Mouse (Mus musculus) inflammation-experienced regulatory T-cells, adult 6 months (primary cell): ENCODE data around the gene Usp33. TPM values are rescaled to one million over a fixed set of nuclear protein-coding genes. Genes with fewer than 3 reads are reported as not detected.
A peak's percentile ranks its signal among the peaks of the same experiment; 100 is the strongest.

Source experiments
- ATAC-seq: one replicate; pipeline ENCODE4 v1.8.0; 2017
- polyA plus RNA-seq, 3 experiments: library from polyadenylated mRNA; unstranded; fragments of 100-300 nt; shearing (Covaris generic); gene quantifications; one replicate each; pipeline ENCODE4 v1.2.1; 2017

Gene Usp33
- polyA plus RNA-seq, 3 experiments from 2014 or later: 23.3 to 32.1 (median 30.3) TPM

DNA sequence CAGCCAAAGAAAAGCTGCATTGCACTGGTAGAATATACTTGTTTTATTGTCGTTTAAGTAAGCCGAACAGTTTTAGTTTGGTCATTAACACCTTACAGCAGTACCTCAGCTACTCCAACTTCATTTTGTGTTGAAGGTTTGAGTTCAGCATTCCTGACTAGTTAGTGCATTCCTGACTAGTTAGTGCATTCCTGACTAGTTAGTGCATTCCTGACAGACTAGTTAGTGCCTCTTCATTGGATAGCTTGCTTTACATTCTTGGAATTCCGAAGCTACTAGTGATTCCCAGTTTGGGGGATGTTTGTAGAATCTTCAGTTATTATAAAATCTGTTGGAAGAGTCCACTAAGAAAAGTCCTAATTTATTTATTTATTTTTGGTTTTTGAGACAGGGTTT lies 56.4 kb downstream of the Usp33 start:
- no peak for ATAC-seq

DNA sequence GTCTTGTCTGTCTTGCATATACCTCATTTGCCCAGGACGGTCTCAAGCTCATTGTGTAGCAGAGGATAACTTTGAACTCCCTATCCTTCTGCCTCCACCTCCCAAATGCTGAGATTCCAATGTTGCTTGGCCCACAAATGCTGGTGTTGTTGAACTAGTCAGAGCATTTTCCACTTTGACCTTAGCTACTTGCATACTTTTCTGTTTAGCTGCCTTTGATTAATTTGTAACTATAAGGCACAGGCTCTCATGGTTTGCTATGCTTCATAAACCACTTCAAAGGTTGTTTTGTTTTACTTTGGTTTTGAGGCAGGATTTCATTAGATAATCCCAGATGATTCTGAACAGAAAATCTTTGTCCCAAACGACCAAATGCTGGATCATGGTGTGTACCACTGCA lies 57.5 kb downstream of the Usp33 start:
- no peak for ATAC-seq

DNA sequence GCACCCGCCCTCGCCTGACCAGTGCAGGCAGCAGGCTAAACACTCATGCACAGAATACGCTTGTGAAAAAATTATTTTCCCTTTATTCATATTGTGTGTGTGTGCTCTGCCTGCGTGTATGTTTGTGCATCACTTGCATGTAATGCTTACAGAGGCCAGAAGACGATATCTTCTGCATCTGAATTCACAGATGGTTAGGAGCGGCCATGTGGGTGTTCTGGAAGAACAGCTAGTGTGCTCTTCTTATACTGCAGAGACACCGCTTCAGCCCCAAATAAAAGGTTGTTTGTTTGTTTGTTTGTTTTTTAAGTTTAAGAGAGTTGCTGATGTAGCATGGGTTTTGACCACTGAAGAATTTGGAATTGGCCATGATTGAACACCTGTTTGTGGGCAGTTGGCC lies 59.1 kb downstream of the Usp33 start:
- no peak for ATAC-seq

DNA sequence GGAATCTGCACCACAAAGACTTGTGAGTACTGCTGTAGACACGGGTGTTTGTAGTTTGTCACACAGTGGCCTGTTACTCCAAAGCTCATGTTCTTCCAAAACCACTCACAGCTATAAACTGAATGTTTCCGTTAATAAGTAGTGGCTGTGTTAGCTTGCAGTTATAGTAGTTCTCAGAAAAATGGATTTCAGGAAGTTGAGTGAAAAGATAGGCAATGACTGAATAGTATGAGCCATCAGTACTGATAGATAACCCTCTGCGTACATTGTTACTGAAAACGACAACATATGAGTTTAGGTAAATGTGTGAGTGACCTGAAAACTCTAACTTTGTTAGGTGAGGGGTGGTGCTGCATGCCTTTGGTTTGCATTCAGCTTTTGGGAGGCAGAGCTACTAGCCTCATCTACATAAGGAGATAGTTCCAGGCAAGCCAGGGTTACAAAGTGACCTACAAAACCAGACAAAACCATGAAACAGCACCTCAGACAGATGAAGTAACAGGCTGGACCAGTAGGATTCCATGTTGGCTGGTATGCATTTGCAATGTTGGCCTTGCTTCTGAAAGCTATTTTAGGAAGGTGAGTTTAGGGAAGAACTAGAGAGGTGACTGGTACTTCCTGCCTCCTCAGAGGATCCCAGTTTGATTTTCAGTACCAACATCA lies 59.8 kb downstream of the Usp33 start:
- ATAC-seq: no peak

DNA sequence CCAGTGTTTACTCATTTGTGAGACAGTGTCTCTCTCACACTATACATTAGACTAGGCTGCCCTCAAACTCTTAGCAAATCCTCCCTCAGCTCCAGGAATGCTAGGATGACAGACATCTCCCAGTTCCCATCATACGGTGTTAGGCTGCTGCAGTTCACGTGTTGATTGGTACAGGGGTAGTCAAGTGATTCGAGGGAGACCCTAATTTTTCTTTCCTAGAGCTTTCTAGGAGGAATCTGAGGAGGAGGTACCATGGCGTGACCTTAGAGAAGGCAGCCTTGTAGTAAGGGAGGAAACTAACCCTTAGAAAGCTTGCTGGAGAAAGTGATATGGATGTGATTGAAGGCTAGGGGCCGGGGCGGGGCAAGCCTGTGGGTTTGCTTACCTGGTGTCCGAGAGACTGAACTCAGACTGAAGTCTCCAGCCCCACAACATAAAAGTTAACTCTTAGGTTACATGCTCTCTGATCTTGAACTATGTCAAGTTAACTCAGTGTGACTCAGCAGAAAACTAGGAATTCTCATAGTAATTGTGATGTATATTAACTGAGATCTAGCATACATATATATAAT lies 64.8 kb downstream of the Usp33 start:
- ATAC-seq: no peak

DNA sequence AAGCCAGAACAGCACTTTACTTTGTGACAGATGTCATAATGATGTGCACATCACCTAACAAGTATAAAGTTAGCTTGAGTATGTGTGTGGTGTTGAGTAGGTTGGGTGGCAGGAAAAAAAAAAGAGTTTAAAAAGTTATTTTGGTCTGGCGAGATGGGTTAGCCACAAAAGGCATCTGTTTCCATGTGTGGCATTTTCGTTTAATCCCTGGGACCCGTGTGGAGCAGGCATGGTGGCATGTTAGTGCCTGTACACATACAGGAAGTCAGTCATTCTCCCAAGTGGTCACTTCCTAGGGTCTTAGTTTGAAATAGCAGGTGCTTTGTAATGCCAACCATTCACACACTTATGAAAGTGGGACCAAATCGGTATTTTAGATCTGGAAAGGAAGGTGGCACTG lies 66.1 kb downstream of the Usp33 start:
- no peak for ATAC-seq

DNA sequence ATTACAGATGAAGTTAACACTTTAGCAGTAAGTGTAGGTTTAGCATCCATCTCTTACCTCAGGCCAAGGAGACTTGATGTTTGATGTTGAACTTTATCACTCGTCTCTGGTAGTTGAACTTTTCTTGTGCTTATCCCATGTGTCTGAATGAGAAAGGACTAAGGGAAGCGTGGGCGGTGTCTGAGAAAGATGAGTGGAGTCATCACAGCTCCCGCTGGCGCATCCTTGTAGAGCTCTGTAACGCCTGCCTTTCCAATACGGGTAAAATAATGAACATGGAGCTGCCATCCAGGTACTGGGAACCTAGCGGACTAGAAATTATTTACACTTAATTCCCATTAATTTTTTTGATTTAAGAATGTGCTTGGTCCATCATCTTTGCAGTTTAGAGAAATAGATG lies 82.6 kb downstream of the Usp33 start:
- no peak for ATAC-seq

DNA sequence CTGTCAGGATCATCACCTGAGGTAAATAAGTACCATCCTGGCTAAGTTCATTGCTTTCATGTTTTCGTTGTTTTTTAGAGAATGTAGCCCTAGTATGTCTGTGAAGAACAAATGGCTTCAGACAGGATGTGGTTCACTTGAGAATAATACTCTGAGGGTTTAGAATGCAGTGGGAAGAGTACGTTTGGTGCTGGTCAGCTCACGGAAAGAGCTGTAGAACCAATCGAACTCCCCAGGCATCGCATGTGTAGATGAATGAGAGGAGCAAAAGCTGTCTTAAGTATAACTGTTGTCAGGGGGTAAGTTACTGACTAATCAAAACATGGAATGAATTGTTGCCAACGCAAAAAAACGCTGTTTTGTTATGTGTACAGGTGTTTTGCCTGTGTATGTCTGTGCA lies 86.4 kb downstream of the Usp33 start:
- peak; percentile 79 for ATAC-seq

DNA sequence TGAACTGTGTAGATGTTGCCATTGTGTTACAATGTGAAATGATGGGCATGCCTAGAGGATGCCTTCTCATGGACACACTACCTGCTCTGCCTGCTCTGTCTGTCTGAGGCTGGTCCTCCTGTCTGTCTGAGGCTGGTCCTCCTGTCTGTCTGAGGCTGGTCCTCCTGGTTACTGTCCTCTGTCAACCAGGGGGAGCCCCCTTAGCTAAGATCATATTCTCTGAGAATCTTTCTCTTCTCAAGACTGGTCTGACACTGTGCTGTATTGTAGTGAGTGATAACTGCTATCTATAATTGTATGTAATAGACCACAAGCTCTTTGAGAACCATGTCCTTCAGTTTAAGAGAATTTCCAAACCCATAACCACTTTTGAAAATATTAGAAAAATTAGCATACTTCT lies 89.3 kb downstream of the Usp33 start:
- no peak for ATAC-seq

DNA sequence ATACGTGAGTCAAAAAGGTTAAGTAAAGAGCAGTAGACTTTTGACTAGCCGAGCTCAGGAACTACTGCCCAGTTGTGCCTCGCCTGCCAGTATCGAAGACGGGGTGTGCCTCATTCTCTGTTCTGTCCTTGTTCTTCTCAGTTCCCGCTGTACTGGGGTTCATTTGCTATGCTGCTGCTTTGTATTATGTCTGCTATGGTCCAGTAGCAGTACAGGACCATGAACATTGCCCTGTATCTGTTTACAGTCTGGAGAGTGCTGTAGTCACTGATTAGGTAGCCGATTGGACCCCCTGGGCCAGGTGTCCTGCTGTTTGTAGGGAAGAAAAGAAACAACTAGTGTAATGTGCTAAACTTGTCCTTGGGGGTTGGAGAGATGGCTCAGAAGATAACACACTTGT lies 91.8 kb downstream of the Usp33 start:
- no peak for ATAC-seq

DNA sequence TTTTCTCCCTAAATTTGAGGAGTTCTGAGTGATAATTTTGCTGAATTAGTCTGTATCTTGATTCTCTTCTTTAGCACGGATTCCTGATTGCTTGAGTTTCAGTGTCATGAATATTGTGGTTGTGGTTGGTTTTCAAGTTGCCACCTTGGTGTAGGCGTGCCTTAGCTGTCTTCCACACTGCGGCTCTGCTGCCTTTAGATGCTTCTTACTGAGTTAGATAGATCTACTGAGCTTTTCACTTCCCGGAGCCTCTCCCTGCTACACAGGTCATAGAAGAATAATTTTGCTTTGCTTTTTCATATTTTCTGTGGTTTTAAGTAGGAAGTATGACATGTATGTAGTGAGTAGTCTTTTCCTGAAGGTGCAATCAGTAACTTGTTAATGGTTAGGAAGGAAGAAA lies 96.5 kb downstream of the Usp33 start:
- ATAC-seq: peak; percentile 76

Other genes starting within 250 kb of the Usp33 start
- not detected for gene Gipc2, start 180.2 kb upstream of the Usp33 start, polyA plus RNA-seq
- 1 to 10 TPM; 4.6 to 6.1 (median 5.8) TPM for gene Dnajb4, start 136.2 kb upstream of the Usp33 start, polyA plus RNA-seq
- 100 to 1,000 TPM; 197 to 282 (median 262) TPM for gene Fubp1, start 136.1 kb upstream of the Usp33 start, polyA plus RNA-seq
- 1 to 10 TPM; 1.3 to 5.6 (median 2.8) TPM for gene Nexn, start 80.1 kb upstream of the Usp33 start, polyA plus RNA-seq
- 10 to 100 TPM in 1 of 3 experiments, 1 to 10 TPM in 2; 2.4 to 10.1 (median 6.2) TPM for gene Miga1, start 6.1 kb upstream of the Usp33 start, polyA plus RNA-seq
- 10 to 100 TPM; 25.3 to 35.1 (median 33.4) TPM for gene Zzz3, start 49.0 kb downstream of the Usp33 start, polyA plus RNA-seq